Mouse (Mus musculus) CD4-positive, CD25-positive, alpha-beta regulatory T cell (primary cell): ENCODE measurements around the gene Pomc. TPM values are rescaled to one million over a fixed set of nuclear protein-coding genes. Genes with fewer than 3 reads are reported as not detected.

Experiments used
- polyA plus RNA-seq: library from polyadenylated mRNA; unstranded; fragments of 100-300 nt; shearing (Covaris generic); gene quantifications from one replicate; pipeline ENCODE4 v1.2.1, GENCODE M21; 2017

The Pomc gene
- 1.8 TPM for polyA plus RNA-seq

DNA sequence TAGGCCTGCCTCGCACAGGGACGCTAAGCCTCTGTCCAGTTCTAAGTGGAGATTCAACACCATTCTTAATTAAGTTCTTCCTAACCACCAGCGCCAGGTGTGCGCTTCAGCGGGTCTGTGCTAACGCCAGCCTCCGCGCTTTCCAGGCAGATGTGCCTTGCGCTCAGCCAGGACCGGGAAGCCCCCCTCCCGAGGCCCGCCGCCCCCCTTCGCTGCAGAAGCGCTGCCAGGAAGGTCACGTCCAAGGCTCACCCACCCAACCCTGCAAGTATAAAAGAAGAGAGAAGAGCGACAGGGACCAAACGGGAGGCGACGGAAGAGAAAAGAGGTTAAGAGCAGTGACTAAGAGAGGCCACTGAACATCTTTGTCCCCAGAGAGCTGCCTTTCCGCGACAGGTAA is at the start of gene Pomc:
Gene Pomc (plus strand): TSS at position 301 of the 400 bp plus-strand sequence.

Other genes with a start within 250 kb of the Pomc start
- gene Dnmt3a, start 148.9 kb upstream of the Pomc start, polyA plus RNA-seq, result 61.4 TPM
- gene Efr3b, start 84.0 kb downstream of the Pomc start, polyA plus RNA-seq, result 0.08 TPM
- 12.2 TPM for gene Dnajc27, start 127.6 kb downstream of the Pomc start, polyA plus RNA-seq
- 33.5 TPM for gene Adcy3, start 178.2 kb downstream of the Pomc start, polyA plus RNA-seq